Mouse (Mus musculus) cerebral cortex, adult 2 months (tissue): ENCODE measurements around the gene Tmed6.

ENCODE experiments used
- WGBS: fragments of 180-500 bp; shearing (Covaris S2); methylation state at CpG from one replicate; pipeline ENCODE4 v1.1.7; 2018; 5-methylcytosine and 5-hydroxymethylcytosine counted together

The Tmed6 gene

DNA sequence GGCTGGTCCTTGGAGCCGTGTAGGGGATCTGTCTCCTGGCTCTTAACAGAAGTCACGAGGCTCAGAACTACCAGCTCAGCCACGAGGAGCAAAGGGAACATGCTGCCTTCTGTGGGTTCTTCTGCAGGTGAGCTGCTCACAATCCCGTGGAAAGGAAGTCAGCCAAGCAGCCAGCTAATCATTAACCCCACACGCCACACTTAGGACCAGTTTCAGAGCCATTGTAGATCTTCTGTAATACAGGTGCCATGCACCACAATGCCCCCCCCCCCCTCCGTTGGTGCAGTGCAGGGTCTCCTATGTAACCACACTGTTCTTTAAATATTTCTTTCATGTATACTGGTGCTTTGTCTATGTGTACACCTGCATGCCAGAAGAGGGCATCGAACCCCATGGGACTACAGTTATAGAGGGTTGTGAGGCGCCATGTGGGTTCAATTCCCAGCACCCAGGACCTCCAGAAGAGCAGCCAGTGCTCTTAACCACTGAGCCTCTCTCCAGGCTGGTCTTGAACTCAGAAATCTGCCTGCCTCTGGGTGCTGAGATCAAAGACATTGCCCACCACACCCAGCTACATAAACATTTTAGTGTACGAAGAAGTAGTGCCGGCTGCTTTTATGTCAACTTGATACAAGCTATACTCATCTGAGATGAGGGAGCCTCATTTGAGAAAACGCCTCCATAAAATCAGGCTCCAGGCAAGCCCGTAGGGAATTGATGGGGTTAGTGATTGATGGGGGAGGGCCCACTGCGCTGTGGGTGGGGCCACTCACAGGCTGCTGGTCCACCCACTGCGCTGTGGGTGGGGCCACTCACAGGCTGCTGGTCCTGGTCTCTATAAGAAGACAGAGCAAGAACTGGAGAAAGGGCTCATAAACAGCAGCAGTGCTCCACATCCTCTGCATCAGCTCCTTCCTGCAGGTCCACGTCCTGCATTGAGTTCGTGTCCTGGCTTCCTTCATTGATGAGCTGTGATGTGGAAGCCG lies at the start of gene Tmed6:
TSS of gene Tmed6 (minus strand) at position 134 of the 986 bp plus-strand sequence.
- WGBS, result 64% methylated on average over 17 of the region's 17 CpGs

DNA sequence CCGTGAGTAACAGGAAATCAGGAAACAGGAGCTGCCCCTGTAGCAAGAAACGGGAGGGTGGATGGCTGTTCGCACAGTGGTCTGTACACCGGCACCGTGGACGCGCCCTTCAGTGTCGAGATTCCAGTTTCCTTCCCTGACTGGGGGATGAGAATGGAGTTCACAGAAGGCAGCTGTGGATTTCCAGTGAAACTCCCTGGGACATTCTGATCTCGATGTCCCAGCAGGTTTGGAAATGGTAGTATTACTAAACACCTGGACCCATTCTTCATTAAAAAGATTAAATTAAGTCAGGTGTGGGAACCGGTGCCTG lies 49.5 kb upstream of the Tmed6 start:
- WGBS, result 56% methylated on average over 10 of the region's 10 CpGs

DNA sequence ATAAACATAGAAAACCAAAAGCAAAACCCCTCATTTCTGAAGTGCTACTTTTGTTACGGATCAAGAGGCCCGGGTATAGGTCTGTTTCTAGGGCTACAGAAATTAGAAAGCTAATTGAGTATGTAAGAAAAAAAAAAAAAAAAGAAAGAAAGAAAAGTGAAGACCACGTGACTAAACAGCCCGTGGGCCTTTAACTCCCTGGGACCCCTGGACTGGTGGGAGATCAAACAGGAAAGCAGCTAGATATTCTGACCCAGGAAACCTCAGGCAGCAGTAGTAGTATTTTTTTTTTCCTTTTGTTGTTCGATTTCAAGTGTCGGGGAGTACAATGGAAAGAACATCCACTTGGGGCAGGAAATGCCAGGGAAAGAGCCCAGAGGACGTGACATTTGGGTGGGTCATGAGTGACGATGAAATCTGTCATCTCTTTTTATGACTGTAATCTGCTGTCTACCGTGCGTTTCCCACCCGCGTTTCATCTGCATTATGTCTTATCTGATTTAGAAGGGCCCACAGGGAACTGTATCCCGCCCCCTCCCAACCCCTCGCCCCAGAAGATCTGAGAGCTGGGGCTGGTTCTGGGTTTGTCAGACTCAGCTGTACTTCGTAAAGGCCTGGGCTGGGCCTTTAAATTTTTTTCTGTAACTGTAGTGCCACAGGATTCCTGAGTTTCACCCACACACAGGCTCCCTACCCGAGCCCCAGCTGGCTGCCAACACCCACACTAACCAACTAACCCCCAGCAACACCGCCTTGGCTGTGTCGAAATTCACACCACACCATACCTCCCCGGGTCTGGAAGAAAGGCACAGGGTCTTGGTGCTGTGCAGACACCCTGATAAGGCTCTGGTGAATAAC lies 48.9 kb upstream of the Tmed6 start:
- 45% methylated on average over 19 of the region's 19 CpGs for WGBS

GRCm38 (mm10) chr8:107113209-107113608 lies 47.8 kb upstream of the Tmed6 start:
- WGBS, result 57% methylated on average over 4 of the region's 4 CpGs

- 87% methylated on average over 10 of the region's 11 CpGs for WGBS
Observed at GRCm38 (mm10) chr8:107111340-107112105, 46.1 kb upstream of the Tmed6 start.

- WGBS, result 69% methylated on average over 9 of the region's 9 CpGs
Observed at GRCm38 (mm10) chr8:107110629-107111330, 45.3 kb upstream of the Tmed6 start.

DNA sequence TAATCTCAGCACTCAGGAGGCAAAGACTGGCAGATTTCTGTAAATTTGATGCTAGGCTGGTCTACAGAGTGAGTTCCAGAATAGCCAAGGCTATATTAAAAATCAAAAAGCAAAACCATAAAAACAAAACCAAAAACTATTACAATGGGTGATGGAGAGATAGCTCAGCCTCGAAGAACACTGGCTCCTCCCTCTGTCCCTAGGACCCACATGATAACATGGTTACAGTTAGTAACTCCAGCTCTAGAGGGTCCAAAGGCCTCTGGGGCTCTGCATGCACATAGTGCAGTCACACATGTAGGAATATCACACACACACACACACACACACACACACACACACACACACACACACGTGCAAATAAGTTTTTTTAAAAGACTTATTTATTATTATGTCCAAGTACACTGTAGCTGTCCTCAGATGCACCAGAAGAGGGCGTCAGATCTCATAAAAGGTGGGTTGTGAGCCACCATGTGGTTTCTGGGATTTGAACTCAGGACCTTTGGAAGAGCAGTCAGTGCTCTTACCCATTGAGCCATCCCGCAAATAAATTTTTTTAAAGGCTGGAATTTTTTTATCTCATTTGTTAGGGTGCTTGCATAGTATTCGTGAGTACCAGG lies 44.5 kb upstream of the Tmed6 start:
- WGBS, result 86% methylated on average over 5 of the region's 5 CpGs

DNA sequence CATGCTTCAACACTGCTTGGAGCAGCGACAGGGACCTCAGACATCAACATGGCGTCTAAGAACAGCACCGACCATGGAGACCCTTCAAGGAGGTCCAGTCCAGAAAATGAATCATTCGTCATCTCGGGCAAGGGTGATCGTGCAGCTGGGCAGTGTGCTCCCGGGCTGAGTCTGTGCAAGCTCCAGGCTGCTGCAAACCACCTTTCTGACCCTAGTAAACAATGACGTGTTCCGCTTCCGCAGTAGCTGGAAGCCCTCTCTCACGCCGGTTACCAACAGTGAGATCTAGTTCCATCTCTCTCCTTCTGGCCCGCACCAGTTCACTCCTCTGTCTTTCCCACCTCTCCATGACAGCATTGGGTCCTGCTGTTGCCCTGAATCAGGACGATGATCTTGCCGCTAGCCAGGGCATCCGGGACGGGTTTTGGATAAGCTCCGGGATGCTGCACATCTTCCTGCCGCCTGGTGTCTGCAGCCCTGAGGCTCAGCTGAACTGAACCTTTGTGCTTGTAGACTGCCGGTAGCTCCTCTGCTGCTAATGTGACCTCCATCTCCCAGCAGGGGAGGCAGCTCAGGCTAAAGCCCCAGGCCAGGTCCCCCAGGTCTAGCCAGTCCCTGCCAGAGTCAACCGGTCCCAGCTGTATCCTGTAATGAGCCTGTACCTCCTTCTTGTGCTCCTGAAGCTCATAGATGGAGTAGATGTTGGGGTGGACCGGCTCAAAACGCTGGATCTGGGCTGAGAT lies 43.7 kb upstream of the Tmed6 start:
- 69% methylated on average over 23 of the region's 23 CpGs for WGBS

DNA sequence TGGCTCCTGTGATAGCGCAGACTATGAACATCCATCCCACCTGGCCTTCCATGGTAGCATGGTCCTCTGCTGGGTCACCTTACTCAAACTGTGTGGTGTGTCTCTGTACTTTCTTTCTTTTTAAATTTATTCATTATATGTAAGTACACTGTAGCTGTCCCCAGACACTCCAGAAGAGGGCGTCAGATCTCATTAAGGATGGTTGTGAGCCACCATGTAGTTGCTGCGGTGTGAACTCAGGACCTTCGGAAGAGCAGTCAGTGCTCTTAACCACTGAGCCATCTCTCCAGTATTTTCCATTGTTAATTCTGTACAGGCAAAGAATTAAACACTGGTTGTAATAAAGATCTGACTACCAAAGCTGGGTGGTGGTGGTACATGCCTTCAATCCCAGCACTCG lies 42.6 kb upstream of the Tmed6 start:
- WGBS, result 91% methylated on average over 5 of the region's 5 CpGs

DNA sequence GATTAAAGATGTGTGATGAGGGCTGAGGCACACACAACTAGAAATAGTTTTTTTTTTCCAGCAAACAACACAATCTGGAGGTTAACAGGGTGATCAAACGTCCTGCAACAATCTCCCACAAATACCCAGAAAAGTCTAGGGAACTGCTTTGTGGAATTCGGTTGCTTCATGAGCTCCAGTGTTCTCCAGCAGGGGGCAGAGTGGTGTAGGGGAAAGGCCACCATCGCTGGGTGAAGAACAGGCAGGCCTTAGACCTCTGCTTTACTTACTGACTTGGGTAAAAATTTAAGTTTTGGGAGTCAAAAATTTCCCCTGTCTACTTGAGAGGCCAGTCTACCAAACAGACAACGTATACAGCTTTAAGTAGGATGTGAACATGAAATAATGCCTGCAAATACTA lies 39.1 kb upstream of the Tmed6 start:
- 13% methylated on average over 4 of the region's 4 CpGs for WGBS

- WGBS, result 79% methylated on average over 2 of the region's 2 CpGs
Observed at GRCm38 (mm10) chr8:107100635-107101034, 35.2 kb upstream of the Tmed6 start.

- WGBS, result 4% methylated on average over 39 of the region's 39 CpGs
Observed at GRCm38 (mm10) chr8:107096366-107097036, 31.1 kb upstream of the Tmed6 start, which contains the start of gene Terf2. Terf2 (minus strand) TSS chr8:107096547.

GRCm38 (mm10) chr8:107095717-107096365 lies 30.4 kb upstream of the Tmed6 start:
- under 1% methylated on average over 50 of the region's 53 CpGs for WGBS

GRCm38 (mm10) chr8:107090531-107090930 lies 25.1 kb upstream of the Tmed6 start:
- WGBS, result 88% methylated on average over 7 of the region's 7 CpGs

DNA sequence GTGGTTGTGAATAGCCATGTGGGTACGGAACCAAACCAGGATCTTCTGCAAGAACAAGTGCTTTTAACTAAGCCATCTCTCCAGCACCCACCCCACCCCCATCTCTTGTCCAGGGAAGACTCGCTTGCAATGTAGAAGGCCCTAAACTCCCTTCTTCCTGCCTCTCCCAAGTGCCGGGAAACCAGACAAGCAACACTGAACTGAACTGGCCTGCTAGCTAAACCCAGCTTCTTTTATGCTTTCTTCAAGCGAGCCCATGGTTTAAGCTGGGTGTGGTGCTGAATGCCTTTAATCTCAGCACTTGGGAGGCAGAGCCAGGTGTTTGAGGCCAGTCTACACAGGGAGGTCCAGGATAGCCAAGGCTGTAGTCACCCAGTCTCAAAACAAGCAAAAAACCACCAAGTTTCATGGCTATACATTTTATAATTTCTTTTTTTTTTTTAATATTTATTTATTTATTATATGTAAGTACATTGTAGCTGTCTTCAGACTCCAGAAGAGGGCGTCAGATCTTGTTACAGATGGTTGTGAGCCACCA lies 23.2 kb upstream of the Tmed6 start:
- 96% methylated on average over 5 of the region's 5 CpGs for WGBS

DNA sequence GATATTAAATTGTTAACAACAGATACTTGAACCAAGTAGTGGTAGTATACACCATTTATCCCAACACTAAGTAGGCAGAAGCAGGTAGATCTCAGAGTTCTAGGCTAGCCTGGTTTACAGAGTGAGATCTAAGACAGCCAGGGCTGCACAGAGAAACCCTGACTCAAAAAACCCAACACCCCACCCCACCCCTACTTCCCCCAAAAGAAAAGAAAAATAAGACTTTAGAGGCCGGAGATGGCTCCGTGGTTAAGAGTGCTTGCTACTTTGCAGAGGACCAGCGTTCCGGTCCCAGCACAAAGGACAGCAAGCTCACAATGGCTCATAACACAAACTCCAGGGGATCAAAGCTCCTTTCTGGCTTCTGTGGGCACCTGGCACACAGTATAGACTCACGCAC lies 20.6 kb upstream of the Tmed6 start:
- WGBS, result 97% methylated on average over 5 of the region's 5 CpGs

- WGBS, result 97% methylated on average over 17 of the region's 17 CpGs
Observed at GRCm38 (mm10) chr8:107085358-107085757, 19.9 kb upstream of the Tmed6 start.

GRCm38 (mm10) chr8:107076239-107076888 lies 10.9 kb upstream of the Tmed6 start:
- 85% methylated on average over 7 of the region's 7 CpGs for WGBS
